Mouse (Mus musculus) large intestine, adult 2 months (tissue): Measurements from ENCODE around the gene Atxn7. TPM values are rescaled to one million over a fixed set of nuclear protein-coding genes. Genes with fewer than 3 reads are reported as not detected.
A peak's percentile ranks its signal among the peaks of the same experiment; 100 is the strongest.
"Not testable (repeated sequence)": the region's sequence is repeated elsewhere in the genome, so short reads cannot be mapped to it uniquely, and the experiment has no call there.

ENCODE experiments used
- DNase-seq: peaks from one replicate; pipeline ENCODE4 v3.0.0-alpha.2; 2012; ENCODE audit warnings: low read depth, low spot score
- WGBS: fragments of 180-500 bp; shearing (Covaris S2); methylation state at CpG from one replicate; pipeline ENCODE4 v1.1.7; 2018; 5-methylcytosine and 5-hydroxymethylcytosine counted together
- polyA plus RNA-seq: library from polyadenylated mRNA; depleted of rRNA; stranded (reverse); fragments of >200 nt; gene quantifications from 2 replicates; pipeline ENCODE4 v1.2.3, GENCODE M21; 2012

The Atxn7 gene
- polyA plus RNA-seq, 1 experiment = 11.3 TPM

GRCm38 (mm10) chr14:14054386-14054785, 93.1 kb downstream of the Atxn7 start:
- DNase-seq = no peak
- WGBS = 90% methylated on average over 2 of the region's 2 CpGs

GRCm38 (mm10) chr14:14059606-14060005, 98.4 kb downstream of the Atxn7 start:
- not testable (repeated sequence) for DNase-seq

- 77% methylated on average over 11 of the region's 11 CpGs for WGBS
- no peak for DNase-seq
These were observed 101.4 kb downstream of the Atxn7 start for GRCm38 (mm10) chr14:14062531-14063245.

- WGBS = 52% methylated on average over 5 of the region's 5 CpGs
These were observed 102.1 kb downstream of the Atxn7 start for GRCm38 (mm10) chr14:14063382-14063781.

GRCm38 (mm10) chr14:14064486-14065141, 103.4 kb downstream of the Atxn7 start:
- no peak for DNase-seq
- WGBS = 13% methylated on average over 5 of the region's 5 CpGs

More at GRCm38 (mm10) chr14:14063382-14063781, 102.1 kb downstream of the Atxn7 start:
- no peak for DNase-seq

GRCm38 (mm10) chr14:14065142-14065498, 103.9 kb downstream of the Atxn7 start:
- WGBS = 26% methylated on average over 4 of the region's 4 CpGs
- no peak for DNase-seq

GRCm38 (mm10) chr14:14066241-14066640, 105.0 kb downstream of the Atxn7 start:
- DNase-seq = no peak
- 25% methylated on average over 6 of the region's 6 CpGs for WGBS

GRCm38 (mm10) chr14:14067648-14068472, 106.6 kb downstream of the Atxn7 start:
- no peak for DNase-seq
- WGBS = 2% methylated on average over 10 of the region's 10 CpGs

- DNase-seq = no peak
- WGBS = 16% methylated on average over 3 of the region's 3 CpGs
These were observed 107.3 kb downstream of the Atxn7 start for GRCm38 (mm10) chr14:14068553-14068952.

GRCm38 (mm10) chr14:14070541-14071315, 109.5 kb downstream of the Atxn7 start:
- WGBS = 64% methylated on average over 6 of the region's 6 CpGs
- DNase-seq = no peak

GRCm38 (mm10) chr14:14071456-14071855, 110.2 kb downstream of the Atxn7 start:
- DNase-seq = no peak
- 21% methylated on average over 4 of the region's 4 CpGs for WGBS

GRCm38 (mm10) chr14:14080604-14081194, 119.5 kb downstream of the Atxn7 start:
- DNase-seq = no peak
- WGBS = 87% methylated on average over 6 of the region's 6 CpGs

GRCm38 (mm10) chr14:14083811-14084210, 122.6 kb downstream of the Atxn7 start:
- no peak for DNase-seq
- 86% methylated on average over 8 of the region's 8 CpGs for WGBS

GRCm38 (mm10) chr14:14086711-14087263, 125.5 kb downstream of the Atxn7 start:
- DNase-seq = no peak
- 72% methylated on average over 4 of the region's 4 CpGs for WGBS

GRCm38 (mm10) chr14:14087348-14087747, 126.1 kb downstream of the Atxn7 start:
- WGBS = 80% methylated on average over 6 of the region's 6 CpGs
- no peak for DNase-seq

- WGBS = 72% methylated on average over 9 of the region's 9 CpGs
- no peak for DNase-seq
These were observed 127.0 kb downstream of the Atxn7 start for GRCm38 (mm10) chr14:14088016-14088791.

- WGBS = 93% methylated on average over 6 of the region's 6 CpGs
- no peak for DNase-seq
These were observed 129.3 kb downstream of the Atxn7 start for GRCm38 (mm10) chr14:14090571-14090970.

GRCm38 (mm10) chr14:14098330-14098980, 137.2 kb downstream of the Atxn7 start:
- peak; percentile 86 for DNase-seq
- 27% methylated on average over 10 of the region's 10 CpGs for WGBS
